Mouse (Mus musculus) cerebellum, postnatal 4 days (tissue): ENCODE results near the gene Bms1.

ENCODE experiments used
- DNase-seq, 2 experiments: peaks; one replicate each; pipeline ENCODE4 v3.0.0; 2022; ENCODE audit warnings: low spot score in 2 of 2, mixed read lengths in 1 of 2

The Bms1 gene

GRCm38 (mm10) chr6:118366196-118366595, 53.1 kb downstream of the Bms1 start:
- DNase-seq, result no peak

- no peak for DNase-seq
These were observed 53.5 kb downstream of the Bms1 start for GRCm38 (mm10) chr6:118365781-118366180.

GRCm38 (mm10) chr6:118350342-118350741, 68.9 kb downstream of the Bms1 start:
- DNase-seq, result no peak

GRCm38 (mm10) chr6:118348186-118348585, 71.1 kb downstream of the Bms1 start:
- no peak for DNase-seq

GRCm38 (mm10) chr6:118347291-118347690, 72.0 kb downstream of the Bms1 start:
- no peak for DNase-seq

- DNase-seq, result no peak
These were observed 77.3 kb downstream of the Bms1 start for GRCm38 (mm10) chr6:118341861-118342485.

GRCm38 (mm10) chr6:118337660-118338059, 81.6 kb downstream of the Bms1 start:
- no peak for DNase-seq

- DNase-seq, result peak in 1 of 2 experiments; percentile 56
These were observed 82.5 kb downstream of the Bms1 start for GRCm38 (mm10) chr6:118336541-118337480.

GRCm38 (mm10) chr6:118335934-118336450, 83.3 kb downstream of the Bms1 start:
- no peak for DNase-seq

- no peak for DNase-seq
These were observed 85.4 kb downstream of the Bms1 start for GRCm38 (mm10) chr6:118333861-118334260.
